Mouse (Mus musculus) gonadal fat pad, adult 2 months (tissue): ENCODE data around the gene Gfm1. TPM values are rescaled to one million over a fixed set of nuclear protein-coding genes. Genes with fewer than 3 reads are reported as not detected.

Source experiments
- DNase-seq: peaks from one replicate; pipeline ENCODE4 v3.0.0-alpha.2; 2012; ENCODE audit warnings: low read depth
- polyA plus RNA-seq: library from polyadenylated mRNA; depleted of rRNA; stranded (reverse); fragments of >200 nt; gene quantifications from 2 replicates; pipeline ENCODE4 v1.2.3, GENCODE M21; 2012; rRNA removed

Gfm1 gene
- polyA plus RNA-seq, 1 experiment = 15.8 TPM

DNA sequence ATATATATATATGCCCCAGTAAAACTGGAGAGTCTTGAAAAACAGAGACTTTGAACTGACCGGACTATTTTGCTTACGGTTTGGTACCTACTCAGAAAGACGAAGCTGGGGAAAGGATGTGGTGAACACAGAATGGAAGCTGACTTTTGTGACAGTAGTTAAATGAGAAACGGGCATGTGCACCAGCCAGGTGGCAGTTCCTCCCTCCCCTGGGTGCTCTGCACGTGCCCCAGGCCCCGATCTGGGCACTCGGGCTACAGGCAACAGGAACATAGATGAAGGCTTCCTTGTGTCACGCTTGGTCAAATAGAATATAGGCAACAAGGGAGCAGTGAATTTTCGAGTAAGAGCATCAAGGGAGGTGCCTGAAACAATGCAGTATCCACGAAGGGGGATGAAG lies 66.4 kb downstream of the Gfm1 start:
- no peak for DNase-seq

- DNase-seq = no peak
These were observed 68.1 kb downstream of the Gfm1 start for GRCm38 (mm10) chr3:67497998-67498397.

GRCm38 (mm10) chr3:67498773-67499405 lies 69.0 kb downstream of the Gfm1 start:
- no peak for DNase-seq

- DNase-seq = no peak
These were observed 69.5 kb downstream of the Gfm1 start for GRCm38 (mm10) chr3:67499406-67499791.

DNA sequence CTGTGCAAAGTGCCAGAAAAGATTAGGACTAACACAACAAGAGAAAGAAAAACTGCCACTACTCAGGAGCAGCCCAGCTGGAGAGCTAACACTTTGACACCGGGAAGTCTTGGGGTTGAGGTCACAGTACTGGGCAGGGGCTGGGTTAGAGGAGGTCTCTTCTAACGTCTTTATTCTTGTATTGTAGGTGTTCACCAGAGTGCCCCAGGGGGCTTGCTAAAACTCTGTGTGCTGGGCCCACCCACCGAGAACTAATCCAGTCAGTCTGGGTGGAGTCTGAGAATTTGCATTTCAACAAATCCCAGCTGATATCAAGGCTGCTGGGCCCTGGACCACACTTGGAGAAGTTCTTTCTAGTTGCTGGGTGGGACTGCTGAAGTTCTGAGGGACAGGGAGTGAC lies 74.0 kb downstream of the Gfm1 start:
- DNase-seq = no peak

DNA sequence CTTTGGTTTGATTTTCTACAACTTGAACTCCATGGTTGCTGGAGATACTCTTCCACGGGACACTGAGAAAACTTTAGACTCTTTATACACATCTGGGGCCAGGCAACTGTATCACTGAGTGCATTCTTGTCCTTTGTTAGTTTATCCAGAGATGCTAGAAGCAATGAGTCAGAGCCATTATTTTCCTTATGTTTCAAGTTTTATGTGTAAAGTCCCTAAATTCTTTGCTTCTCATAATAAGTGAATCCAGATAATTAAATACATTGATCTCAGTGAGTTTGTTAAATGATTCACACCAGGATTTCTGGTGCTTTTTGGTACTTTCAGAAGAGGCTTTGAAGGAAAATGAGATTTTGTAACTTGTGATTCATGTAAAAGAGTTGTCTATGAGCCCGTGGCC lies 75.4 kb downstream of the Gfm1 start:
- DNase-seq = no peak

DNA sequence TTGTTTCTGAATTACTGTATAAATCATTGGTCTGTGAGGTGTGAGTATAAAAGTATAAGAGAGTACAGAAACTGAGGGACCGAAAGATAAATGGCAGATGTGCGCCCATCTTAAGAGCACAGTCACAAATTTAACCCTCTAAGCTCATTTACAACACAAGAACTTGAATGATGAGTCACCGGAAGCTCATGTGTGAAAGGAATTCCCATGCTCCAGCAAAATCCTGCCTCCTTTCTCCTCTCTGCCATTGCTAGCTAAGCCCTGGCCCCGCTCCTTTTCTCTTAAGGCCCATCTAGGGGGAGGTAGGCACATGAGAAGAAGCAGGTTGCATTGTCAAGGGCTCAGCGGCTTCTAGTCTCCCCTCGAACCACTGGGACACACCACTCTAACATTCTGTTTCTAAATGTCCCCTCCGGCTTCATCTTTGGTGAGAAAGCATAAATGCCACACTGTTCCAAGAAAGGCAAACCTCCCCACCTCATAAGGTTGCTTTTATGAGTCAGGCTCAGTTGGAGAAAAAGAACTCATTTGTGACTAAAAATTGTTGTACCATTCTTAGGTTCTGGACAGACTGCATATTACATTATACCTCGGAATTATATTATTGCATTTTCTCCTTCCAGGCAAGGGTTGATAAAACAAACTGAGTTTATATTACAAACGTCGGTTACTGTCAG lies 78.5 kb downstream of the Gfm1 start:
- DNase-seq = no peak

DNA sequence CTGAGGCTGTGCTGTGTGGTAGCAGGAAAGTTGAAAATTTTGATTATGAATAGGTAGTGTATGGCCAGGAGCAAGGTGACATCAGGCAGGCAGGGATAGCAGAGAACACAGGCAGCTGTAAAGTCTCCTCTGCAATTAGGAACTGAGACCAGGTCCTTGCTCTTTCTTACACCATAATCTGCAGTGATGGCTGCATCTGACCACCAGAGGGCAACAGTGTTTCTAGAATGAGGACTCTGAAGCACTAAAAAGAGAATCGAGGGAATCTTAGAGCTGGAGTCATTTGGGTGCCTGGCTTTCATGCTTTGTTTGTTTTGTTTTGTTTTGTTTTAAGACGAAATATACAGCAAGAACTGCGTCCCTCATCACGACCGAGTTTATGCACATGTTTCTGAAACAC lies 82.9 kb downstream of the Gfm1 start:
- DNase-seq = no peak

DNA sequence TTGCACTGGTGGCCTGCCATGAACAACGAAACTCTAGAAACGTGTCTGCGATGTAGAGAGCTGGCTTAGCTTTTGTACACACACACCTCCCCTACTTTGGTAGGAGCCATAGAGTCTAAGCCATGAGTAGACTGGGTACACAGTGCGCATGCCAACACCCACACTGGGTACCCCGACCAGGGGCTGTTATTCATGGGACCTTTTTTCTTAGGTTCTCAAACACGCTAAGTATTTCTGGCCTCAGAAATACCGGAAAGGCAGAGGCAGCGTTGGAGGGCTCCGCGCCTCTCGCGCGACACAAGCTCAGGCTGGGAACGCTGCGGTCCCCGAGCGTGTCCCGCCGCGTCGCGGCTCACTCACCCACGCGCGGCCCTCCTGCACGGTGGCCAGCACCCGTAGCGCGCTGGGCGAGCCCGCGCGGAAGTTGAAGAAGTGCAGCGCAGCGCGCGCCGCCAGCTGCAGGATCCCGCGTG lies 84.9 kb downstream of the Gfm1 start:
- DNase-seq = no peak

DNA sequence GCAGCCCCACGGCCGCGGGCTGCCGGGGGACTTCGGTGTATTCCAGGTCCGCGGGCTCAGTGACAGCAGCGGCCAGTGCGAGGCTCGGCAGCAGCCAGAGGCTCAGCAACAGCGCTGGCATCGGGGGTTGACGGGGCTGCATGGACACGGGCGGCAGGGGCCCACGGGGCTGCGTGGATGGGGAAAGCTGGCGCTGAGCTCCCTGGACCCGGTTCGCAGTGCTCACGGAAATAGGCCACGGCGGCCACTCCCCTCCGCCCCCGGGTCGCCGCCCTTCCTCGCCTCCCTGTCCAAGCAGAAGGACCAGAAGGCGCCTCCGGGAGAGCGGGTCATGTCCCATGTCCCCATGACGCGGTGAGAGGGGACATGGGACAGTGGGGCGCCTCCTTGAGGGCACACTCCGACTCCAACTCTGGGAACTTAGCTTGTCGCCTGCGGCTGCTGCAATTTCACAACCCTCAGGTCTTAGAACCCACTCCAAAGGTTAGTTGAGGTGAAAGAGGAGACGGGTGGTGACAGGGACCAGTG lies 85.4 kb downstream of the Gfm1 start, which contains the start of gene Rarres1:
TSS of gene Rarres1 (minus strand) at position 250 of the 528 bp plus-strand sequence.
- DNase-seq = no peak

- DNase-seq = no peak
These were observed 90.8 kb downstream of the Gfm1 start for GRCm38 (mm10) chr3:67520568-67521143.

DNA sequence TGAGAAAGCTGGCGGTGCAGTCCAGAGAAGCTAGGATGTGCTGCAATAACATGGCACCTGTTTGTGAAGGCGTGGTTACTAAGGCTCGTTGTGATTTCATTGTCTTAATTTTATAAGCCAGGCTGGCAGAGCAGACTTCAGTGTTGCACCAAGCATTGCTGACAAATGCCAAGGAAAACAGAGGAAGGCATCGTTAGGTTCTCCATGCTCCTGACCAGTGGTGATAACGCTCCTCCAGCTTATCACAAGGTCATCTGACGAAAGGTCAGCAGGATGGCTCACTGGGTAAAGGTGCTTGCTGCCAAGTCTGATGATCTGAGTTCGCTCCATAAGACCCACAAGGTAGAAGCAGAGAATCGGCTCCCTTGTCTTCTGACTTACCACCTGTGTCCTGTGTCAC lies 92.8 kb downstream of the Gfm1 start:
- DNase-seq = no peak

- no peak for DNase-seq
These were observed 94.9 kb downstream of the Gfm1 start for GRCm38 (mm10) chr3:67524768-67525167.

Other genes with a start within 250 kb of the Gfm1 start
- gene Mlf1, start 56.0 kb upstream of the Gfm1 start, polyA plus RNA-seq = 2.7 and 3.7 TPM in 2 replicates
- gene Gm17402, start 54.9 kb upstream of the Gfm1 start, polyA plus RNA-seq = not detected in 2 replicates
- gene Lxn, start 33.8 kb downstream of the Gfm1 start, polyA plus RNA-seq = 18.4 and 23.2 TPM in 2 replicates
- gene Rarres1, start 85.4 kb downstream of the Gfm1 start, polyA plus RNA-seq = 7.9 and 13.6 TPM in 2 replicates
- gene Mfsd1, start 152.6 kb downstream of the Gfm1 start, polyA plus RNA-seq = 37.6 and 40.3 TPM in 2 replicates